In the genomic region with DNA sequence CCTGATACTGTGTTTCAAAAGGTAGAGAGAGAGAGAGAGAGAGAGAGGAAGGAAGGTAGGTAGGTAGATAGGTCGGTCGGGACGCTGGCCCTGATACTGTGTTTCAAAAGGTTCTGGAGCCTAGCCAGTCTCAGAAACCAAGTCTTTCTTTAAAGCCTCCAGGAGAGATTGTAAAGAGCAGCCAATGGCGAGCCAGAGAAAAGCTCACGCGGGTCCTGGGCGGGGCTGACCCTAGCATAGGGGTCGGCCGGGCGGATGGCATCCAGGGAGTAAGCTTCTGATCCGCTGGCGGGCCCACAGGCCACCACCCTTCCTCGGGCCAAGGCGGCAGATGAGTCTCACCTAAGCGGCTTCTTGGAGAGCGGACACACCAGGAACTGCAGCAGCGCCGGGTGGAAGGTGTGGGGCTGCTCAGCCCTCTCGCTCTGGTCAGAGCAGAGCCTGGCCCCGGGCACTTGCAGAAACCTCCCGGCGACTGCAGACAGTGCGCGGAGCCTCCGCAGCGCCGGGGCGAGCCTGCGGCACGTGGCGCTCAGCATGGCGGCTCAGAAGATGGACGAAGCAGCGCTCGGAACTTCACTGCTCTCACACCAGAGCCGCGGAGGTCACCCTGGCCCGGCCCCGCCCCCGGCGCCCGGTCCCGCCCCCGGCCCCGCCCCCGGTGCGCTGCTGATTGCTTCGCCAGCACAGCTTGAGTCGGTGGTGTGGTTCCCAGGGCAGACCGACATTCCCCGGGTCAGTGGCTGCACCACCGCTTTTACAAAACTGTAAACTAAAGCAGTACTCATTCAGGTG, we compare ENCODE assay signal across 8 mouse cellular contexts. TPM values are rescaled to one million over a fixed set of nuclear protein-coding genes. Genes with fewer than 3 reads are reported as not detected.
DNase-seq lines count a peak whose midpoint lies in the region; ATAC-seq lines count a peak whose summit lies in the region.

A gene (minus strand): TSS at position 612 of the 795 bp plus-strand sequence.

- H3K4me2 ChIP-seq in hindbrain, embryonic 13.5 days, result peak within 1 kb of the TSS; percentile 71

- peak; percentile 94 for DNase-seq in NIH3T3 (ENCODE audit: low read depth)
- peak; percentile 86 to 88 for DNase-seq in cerebellum, postnatal 14 days
- peak; percentile 77 to 79 for DNase-seq in frontal cortex, postnatal 14 days (ENCODE audit: low spot score in 2 of 2)
- peak; percentile 57 to 61 for DNase-seq in layer of hippocampus, postnatal 25 days (ENCODE audit: extremely low spot score in 1 of 2, low spot score in 1 of 2)
- peak; percentile 91 for DNase-seq in lung, postnatal 25 days (ENCODE audit: low spot score)
- DNase-seq in retina, embryonic 14.5 days (ENCODE audit: low spot score), result peak; percentile 83
- DNase-seq in thymus, postnatal 4 days, result peak; percentile 89

- H3K27me3 ChIP-seq in hindbrain, embryonic 13.5 days, result 0 out of 2 replicates have a peak, but pooled peaks cover 4% of the 10 kb centered on the region

- peak within 1 kb of the TSS; percentile 78 for H3K4me3 ChIP-seq in hindbrain, embryonic 13.5 days

- no peaks in the 10 kb centered on the region for H3K9me3 ChIP-seq in hindbrain, embryonic 13.5 days

- ATAC-seq in hindbrain, embryonic 13.5 days (ENCODE audit: low FRiP score), result peak; percentile 98

- H3K9ac ChIP-seq in hindbrain, embryonic 13.5 days, result peak within 1 kb of the TSS; percentile 86

- WGBS in hindbrain, embryonic 13.5 days, result under 1% methylated on average over 52 of the region's 52 CpGs

- peaks cover 12% of the 10 kb centered on the region for H3K4me1 ChIP-seq in hindbrain, embryonic 13.5 days (replicated peaks)

- H3K36me3 ChIP-seq in hindbrain, embryonic 13.5 days, result peaks cover 6% of the 10 kb centered on the region; the same call in 1 of the 2 replicates

- peak within 1 kb of the TSS; percentile 91 for H3K27ac ChIP-seq in hindbrain, embryonic 13.5 days

RNA-seq across cellular contexts. Expression of the gene that starts here (rescaled TPM):
- 16.0 and 16.3 TPM in 2 replicates for polyA plus RNA-seq in hindbrain, embryonic 13.5 days (2015; fragmentation: Nextera tagmentation; extraction: Ambion mirVana)
- 1 to 10 TPM; 8.4 TPM for total RNA-seq in layer of hippocampus, postnatal 25 days (2021)

Comparison
In these comparisons a context has a peak if more than half of its experiments do, and no peak if none do; other contexts are left out.
1. Peak in every context shown above with its lines: DNase-seq, ATAC-seq, H3K4me3 ChIP-seq and H3K27ac ChIP-seq.